Mouse (Mus musculus): ENCODE results near the gene Tiparp.

Tiparp gene

GRCm38 (mm10) chr3:65585291-65585690 lies 57.1 kb downstream of the Tiparp start:
- no peak for DNase-seq

DNA sequence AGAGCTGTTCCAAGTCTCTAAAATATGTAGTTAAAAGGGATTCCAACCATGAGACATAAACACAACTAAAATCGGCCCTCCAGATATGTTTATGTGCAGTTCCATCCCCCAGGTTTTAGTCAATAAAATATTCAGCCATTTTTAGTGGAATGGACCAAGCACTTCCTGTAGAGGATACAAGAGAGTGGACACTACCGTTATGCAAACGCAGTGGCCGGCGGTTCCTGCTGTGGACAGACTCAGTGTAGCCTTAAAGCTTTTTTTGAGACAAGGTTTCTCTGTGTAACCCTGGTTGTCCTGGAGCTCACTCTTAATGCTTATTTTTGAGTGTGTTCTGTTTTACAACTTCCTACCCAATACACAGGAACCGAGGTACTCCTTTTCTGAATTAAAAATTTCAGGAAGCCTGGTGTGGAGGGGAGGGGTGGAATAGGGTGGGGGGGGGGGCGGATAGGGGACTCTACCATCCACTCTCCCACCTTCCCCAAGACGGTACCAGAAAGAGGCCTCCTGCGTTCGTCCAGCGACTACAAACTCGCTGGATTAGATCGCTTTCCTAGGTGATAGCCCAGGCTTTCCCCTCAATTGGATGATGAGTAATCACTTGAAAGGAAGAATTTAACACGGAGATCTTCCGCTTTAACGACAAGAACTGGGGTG lies 57.7 kb downstream of the Tiparp start:
- DNase-seq = no peak

- DNase-seq = peak; percentile 44
Measured at GRCm38 (mm10) chr3:65586483-65586905, 58.3 kb downstream of the Tiparp start.

DNA sequence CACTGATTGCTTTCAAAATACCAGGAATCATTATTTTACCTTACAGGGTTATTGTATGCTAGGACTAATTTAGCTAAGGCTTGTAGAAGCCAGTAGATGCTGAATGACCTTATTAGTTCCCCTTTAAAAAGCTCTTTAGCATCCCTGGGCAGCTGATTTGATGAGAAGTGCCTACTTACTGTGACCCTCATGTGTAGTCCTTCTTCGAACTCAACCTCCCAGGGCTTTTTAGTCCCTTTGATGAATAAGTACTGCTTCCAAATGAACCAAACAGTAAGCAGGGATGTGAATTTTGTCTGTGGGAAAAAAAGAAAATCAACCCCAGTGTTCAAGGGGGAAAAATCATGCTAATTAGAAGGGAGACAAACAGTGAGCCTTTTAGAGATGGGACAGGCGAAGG lies 58.8 kb downstream of the Tiparp start:
- DNase-seq = no peak

DNA sequence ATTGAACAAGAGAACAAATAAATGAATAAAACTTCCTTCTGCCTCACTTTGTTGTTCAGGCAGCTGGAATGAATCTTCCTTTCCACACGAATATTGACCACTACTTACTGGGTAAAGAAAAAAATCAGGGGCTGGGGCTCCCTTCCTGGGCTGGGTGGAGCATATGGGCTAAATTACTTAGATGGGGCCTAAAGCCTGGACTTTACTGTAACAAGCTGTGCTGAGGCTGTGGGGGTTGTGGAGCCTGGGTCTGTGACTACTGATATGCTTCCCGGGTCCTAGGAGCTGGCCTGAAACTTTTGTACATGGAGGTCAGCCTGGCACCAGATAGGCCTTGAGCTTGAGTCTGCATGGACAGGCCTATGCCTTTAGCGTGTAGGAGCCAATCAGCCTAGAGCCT lies 60.2 kb downstream of the Tiparp start:
- no peak for DNase-seq

DNA sequence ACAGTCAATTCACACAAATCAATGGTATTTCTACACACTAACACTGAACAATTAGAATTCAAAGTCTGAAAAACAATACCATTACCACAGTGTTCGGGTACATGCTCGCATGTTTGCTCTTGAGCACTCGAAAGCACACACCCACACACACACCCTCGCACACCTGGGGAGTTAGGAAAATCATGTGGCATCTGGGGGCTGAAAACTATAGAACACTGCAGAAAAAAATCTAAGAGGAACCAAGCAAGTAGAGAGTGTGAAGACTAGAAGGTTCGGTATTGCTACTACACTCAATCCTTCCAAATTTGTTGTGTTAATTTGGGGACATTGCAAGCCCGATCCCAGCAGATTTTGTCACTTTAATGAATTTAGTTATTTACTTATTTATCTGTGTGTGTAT lies 64.6 kb downstream of the Tiparp start:
- no peak for DNase-seq

DNA sequence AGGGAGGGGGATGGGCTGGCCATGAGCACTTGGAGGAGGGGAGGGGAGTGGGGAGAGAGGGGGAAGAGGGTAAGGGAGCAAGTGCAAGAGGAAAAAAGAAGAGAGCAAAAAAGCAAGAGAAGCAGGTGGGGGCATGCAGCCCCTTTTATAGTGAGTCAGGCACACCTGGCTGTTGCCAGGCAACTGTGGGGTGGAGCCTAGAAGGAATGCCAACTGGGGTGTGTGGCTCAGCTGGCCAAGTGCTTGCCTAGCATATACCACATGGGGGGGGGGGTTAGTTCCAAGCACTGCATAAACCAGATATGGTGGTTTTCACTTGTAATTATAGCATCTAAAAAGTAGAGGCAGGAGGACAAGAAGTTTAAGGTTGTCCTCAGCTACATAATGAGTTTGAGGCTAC lies 66.3 kb downstream of the Tiparp start:
- DNase-seq = peak; percentile 72

DNA sequence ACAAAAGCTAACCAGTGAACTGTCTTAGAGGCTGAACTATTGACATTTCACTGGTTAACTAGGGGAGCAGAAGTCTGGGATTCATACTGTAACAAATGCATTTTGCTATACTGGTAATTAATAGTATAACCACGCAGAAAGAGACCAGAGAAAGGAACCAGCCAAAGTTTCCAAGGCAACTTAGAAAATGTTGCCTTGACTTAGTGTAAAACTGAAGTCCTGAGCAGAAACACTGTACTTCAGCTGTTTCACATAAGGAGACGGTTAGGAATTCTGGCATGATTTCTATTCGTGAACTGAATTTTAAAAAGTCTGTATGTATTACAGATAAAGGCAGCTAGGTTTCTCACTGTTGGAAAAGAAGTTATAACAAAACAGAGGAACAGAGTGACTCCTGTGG lies 67.0 kb downstream of the Tiparp start:
- DNase-seq = no peak

DNA sequence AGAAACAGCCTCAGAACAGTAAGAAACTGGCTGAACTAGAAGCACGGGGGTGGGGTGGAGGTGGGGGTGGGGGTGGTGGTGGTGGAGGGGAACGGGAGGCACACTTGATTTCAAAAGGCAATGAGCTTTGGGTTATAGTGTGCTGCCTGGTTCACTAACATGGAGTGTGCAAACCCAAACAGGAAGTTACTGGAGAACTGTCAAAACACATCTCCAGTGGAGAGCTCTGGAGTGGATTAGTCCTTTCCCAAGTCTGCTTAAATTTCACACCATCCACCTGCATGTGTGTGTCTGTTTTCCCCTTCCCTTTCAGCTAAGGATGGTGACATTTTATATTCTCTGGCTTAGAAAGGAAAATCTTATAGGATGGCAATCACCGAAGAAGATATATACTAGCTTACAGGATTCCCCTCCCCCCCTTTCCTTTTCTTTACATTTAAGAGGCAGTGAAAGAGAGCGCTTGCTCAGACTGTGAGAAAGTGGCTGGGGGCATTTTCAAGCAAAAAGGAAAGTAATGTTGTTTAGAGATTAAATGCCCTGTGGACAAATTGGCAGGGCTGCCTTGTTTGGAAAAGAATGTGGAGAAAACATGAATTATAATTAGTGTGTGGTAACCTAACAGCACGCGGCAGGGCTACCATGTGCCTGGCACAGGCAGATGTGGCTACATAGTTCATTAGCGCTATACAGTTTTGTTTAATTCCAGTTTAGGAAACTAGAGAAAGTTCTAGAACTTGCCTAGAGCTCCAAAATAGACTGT lies 70.0 kb downstream of the Tiparp start:
- no peak for DNase-seq

GRCm38 (mm10) chr3:65599151-65599550 lies 70.9 kb downstream of the Tiparp start:
- no peak for DNase-seq

DNA sequence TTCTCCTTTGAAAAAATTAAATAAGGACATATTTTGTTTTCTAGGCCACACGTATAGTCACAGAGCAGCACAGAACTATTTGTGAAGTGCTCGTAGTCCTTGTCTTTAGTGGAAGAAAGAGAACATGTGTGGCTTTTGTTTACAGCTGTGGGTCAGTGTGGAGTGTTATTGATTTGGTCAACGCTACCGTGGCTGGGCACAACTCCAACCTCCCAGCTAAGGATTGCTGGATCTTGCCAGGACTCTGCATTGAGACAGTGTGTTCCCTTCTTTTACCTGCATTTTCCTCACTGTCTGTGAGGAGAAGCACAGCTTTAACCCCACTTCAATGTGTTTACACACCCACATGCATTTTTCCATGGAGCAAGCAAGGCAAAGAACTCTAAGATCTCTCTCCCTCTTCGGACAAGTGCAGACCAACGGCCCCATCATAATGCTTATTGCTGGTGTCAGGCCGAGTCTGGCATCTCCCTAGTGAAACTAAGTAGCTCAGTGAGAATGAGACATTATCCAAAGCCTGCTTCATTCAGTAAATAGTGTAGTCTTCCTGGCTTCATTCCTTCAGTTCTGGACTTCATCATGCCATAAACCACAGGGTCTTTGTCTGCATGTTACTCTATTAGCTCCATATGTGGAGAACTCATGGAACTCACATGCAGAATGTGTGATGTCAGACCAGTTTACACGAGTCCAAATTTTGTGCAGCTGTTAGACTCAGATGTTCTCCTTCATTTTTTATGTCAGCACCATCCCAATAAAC lies 73.3 kb downstream of the Tiparp start:
- no peak for DNase-seq

GRCm38 (mm10) chr3:65603392-65604055 lies 75.3 kb downstream of the Tiparp start:
- DNase-seq = no peak

Measured in thymus, postnatal 4 days (tissue).